Mouse (Mus musculus): Measurements from ENCODE around the gene Edil3. TPM values are rescaled to one million over a fixed set of nuclear protein-coding genes. Genes with fewer than 3 reads are reported as not detected.

Gene Edil3
- polyA plus RNA-seq, 1 experiment from 2014 or later: 1.1 TPM

DNA sequence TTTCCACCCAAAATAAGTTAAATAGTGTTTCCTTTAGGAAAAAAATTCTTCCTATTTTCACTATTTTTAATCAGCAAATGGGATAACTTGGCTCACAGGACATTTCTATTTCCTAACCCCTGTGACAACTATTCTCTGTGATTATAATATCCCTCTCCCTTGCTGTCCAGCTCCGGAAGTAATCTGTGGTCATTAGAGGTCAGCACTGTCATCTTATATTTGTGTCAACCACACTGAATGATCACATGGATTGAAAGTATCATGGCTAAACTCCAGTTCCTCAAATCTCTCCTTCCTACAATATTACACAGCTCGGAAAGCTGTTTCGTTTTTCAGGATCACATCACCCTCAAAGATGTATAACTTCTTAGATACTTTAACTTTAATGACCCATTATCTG is 518.5 kb downstream of the Edil3 start:
- H3K4me1 ChIP-seq (replicated peaks; ENCODE audit: control insufficient read depth, insufficient read depth): no peaks in the 10 kb centered on the region
- no peak overlapping the region for H3K4me3 ChIP-seq (ENCODE audit: low read depth, low read length)
- no peaks in the 10 kb centered on the region for H3K9me3 ChIP-seq (ENCODE audit: control insufficient read depth, low read length)
- 81% methylated on average over 3 of the region's 3 CpGs for WGBS
- TF ChIP-seq CTCF (IDR thresholded peaks at IDR 0.05; ENCODE audit: low read depth) (no peak), EP300 (optimal IDR thresholded peaks at IDR 0.05) (no peak)
- DNase-seq (ENCODE audit: low spot score) (no peak), ATAC-seq (ENCODE audit: low FRiP score, low TSS enrichment) (no peak)
- H3K27me3 ChIP-seq (ENCODE audit: control insufficient read depth, insufficient read depth, low read length): no peaks in the 10 kb centered on the region
- H3K27ac ChIP-seq (replicated peaks): no peak overlapping the region
- H3K36me3 ChIP-seq (ENCODE audit: control insufficient read depth, insufficient read depth, low read length): no peaks in the 10 kb centered on the region
- no peak overlapping the region for H3K4me2 ChIP-seq (replicated peaks; ENCODE audit: low read depth)
- no peak overlapping the region for H3K9ac ChIP-seq (ENCODE audit: low read length)

DNA sequence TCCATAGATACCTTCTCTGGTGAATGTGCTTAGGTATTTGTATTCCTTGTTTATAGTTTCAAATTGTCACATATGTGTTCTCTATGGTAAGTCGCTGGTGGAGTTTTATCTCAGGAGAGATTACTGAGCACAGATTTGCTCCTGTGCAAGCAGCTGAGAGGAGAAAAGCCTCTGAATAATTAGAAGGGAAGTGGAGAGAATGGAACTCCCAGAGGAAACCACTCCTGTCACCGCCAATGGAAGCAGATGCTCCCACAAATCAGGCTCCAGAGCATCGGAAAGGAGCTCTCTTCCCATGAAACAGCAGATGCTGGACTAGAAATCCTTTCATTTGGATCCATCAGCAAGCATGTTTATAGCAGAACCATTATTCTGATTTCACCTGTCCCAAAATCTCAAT is 534.0 kb downstream of the Edil3 start:
- H3K27me3 ChIP-seq (ENCODE audit: control insufficient read depth, insufficient read depth, low read length): no peaks in the 10 kb centered on the region
- H3K4me3 ChIP-seq (ENCODE audit: low read depth, low read length): no peak overlapping the region
- H3K4me2 ChIP-seq (replicated peaks; ENCODE audit: low read depth): no peak overlapping the region
- DNase-seq (ENCODE audit: low spot score) (no peak), ATAC-seq (ENCODE audit: low FRiP score, low TSS enrichment) (no peak)
- H3K36me3 ChIP-seq (ENCODE audit: control insufficient read depth, insufficient read depth, low read length): no peaks in the 10 kb centered on the region
- H3K27ac ChIP-seq (replicated peaks): no peak overlapping the region
- TF ChIP-seq EP300 (optimal IDR thresholded peaks at IDR 0.05) (no peak), CTCF (IDR thresholded peaks at IDR 0.05; ENCODE audit: low read depth) (no peak)
- no peaks in the 10 kb centered on the region for H3K9me3 ChIP-seq (ENCODE audit: control insufficient read depth, low read length)
- H3K4me1 ChIP-seq (replicated peaks; ENCODE audit: control insufficient read depth, insufficient read depth): no peaks in the 10 kb centered on the region
- WGBS: 59% methylated on average over 3 of the region's 3 CpGs
- H3K9ac ChIP-seq (ENCODE audit: low read length): no peak overlapping the region

DNA sequence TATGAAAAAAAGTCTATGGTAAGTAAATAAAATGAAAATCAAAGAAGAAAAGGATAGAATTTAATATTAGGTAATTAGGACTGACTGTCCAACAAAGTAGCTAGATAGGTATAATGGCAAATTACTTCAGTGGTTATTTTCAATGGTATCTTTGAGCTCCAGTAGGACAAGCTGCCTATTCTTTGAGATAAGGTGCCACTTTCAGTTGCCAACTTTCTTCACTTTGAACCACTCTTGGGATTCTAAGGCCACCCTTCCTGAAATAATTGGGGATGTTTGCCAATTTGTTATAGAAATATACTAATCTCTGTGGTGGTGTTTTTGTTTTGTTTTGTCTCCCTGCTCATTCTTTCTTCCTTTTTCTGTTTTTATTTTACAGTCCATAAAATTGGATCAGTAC is 537.1 kb downstream of the Edil3 start:
- no peak for ATAC-seq (ENCODE audit: low FRiP score, low TSS enrichment)
- Histone ChIP-seq H3K27ac (replicated peaks) (no peak overlapping the region), H3K9me3 (ENCODE audit: control insufficient read depth, low read length) (no peaks in the 10 kb centered on the region)

GRCm38 (mm10) chr13:89362274-89362673 is 541.0 kb downstream of the Edil3 start:
- ATAC-seq (ENCODE audit: low FRiP score, low TSS enrichment) (no peak), DNase-seq (ENCODE audit: low spot score) (no peak)
- Histone ChIP-seq H3K27me3 (ENCODE audit: control insufficient read depth, insufficient read depth, low read length) (no peaks in the 10 kb centered on the region), H3K4me2 (replicated peaks; ENCODE audit: low read depth) (no peak overlapping the region), H3K9ac (ENCODE audit: low read length) (no peak overlapping the region), H3K36me3 (ENCODE audit: control insufficient read depth, insufficient read depth, low read length) (no peaks in the 10 kb centered on the region), H3K4me1 (replicated peaks; ENCODE audit: control insufficient read depth, insufficient read depth) (no peaks in the 10 kb centered on the region), H3K4me3 (ENCODE audit: low read depth, low read length) (no peak overlapping the region), H3K9me3 (ENCODE audit: control insufficient read depth, low read length) (no peaks in the 10 kb centered on the region), H3K27ac (replicated peaks) (no peak overlapping the region)
- 70% methylated on average over 4 of the region's 4 CpGs for WGBS
- TF ChIP-seq EP300 (optimal IDR thresholded peaks at IDR 0.05) (no peak), CTCF (IDR thresholded peaks at IDR 0.05; ENCODE audit: low read depth) (no peak)

More for the DNA sequence above, 537.1 kb downstream of the Edil3 start:
- TF ChIP-seq CTCF (IDR thresholded peaks at IDR 0.05; ENCODE audit: low read depth) (no peak), EP300 (optimal IDR thresholded peaks at IDR 0.05) (no peak)
- no peak overlapping the region for H3K9ac ChIP-seq (ENCODE audit: low read length)
- no peak overlapping the region for H3K4me3 ChIP-seq (ENCODE audit: low read depth, low read length)
- no peaks in the 10 kb centered on the region for H3K36me3 ChIP-seq (ENCODE audit: control insufficient read depth, insufficient read depth, low read length)
- no peak overlapping the region for H3K4me2 ChIP-seq (replicated peaks; ENCODE audit: low read depth)
- H3K27me3 ChIP-seq (ENCODE audit: control insufficient read depth, insufficient read depth, low read length): no peaks in the 10 kb centered on the region
- DNase-seq (ENCODE audit: low spot score): no peak
- H3K4me1 ChIP-seq (replicated peaks; ENCODE audit: control insufficient read depth, insufficient read depth): no peaks in the 10 kb centered on the region

DNA sequence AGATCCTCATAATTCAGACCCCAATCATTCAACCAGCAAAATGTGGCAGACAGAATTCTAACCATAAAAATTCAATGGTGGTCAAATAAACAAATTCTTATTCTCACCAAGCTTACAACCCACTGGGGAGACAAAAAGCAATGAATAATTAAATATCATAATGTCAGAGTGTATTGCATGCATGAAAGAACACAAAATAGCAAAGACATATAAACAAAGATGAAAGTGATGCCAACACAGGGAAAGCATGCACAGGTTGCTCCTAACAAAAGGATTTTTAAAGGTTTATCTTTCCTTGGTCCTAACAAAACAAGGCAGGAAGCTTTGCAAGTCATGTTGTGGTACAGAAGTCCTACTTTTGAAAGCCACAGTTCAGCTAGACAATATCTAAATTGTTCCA is 550.0 kb downstream of the Edil3 start:
- H3K4me1 ChIP-seq (replicated peaks; ENCODE audit: control insufficient read depth, insufficient read depth): no peaks in the 10 kb centered on the region
- no peak overlapping the region for H3K4me2 ChIP-seq (replicated peaks; ENCODE audit: low read depth)
- ATAC-seq (ENCODE audit: low FRiP score, low TSS enrichment) (no peak), DNase-seq (ENCODE audit: low spot score) (no peak)
- H3K27me3 ChIP-seq (ENCODE audit: control insufficient read depth, insufficient read depth, low read length): no peaks in the 10 kb centered on the region
- H3K36me3 ChIP-seq (ENCODE audit: control insufficient read depth, insufficient read depth, low read length): no peaks in the 10 kb centered on the region
- no peak overlapping the region for H3K27ac ChIP-seq (replicated peaks)
- H3K4me3 ChIP-seq (ENCODE audit: low read depth, low read length): no peak overlapping the region
- H3K9ac ChIP-seq (ENCODE audit: low read length): no peak overlapping the region
- no peaks in the 10 kb centered on the region for H3K9me3 ChIP-seq (ENCODE audit: control insufficient read depth, low read length)
- TF ChIP-seq EP300 (optimal IDR thresholded peaks at IDR 0.05) (no peak), CTCF (IDR thresholded peaks at IDR 0.05; ENCODE audit: low read depth) (no peak)

DNA sequence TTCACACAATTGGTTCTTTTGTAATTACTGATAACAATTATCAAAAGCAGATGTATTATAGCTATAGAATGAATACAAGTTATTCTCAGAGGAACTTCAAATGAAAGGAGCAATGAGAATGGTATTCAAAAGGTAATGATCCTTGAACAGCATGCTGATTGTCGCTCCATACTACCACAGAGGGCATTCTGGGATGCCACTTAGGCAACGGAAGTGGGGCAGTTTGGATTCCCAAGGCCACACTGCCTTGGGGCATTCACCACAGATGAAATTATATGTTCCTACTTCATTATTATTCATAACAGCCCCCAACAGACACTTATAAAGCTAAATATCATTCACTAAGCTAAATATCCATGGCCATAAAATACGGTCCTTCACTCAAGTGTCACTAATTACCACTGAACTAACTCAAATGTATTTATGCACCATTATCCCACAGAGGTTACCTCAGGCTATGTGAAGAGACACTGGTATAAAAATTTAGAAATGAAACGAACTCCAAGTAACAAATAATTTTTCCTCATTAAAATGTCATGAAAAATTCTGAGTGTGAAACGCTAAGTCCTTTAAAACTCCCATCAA is 550.5 kb downstream of the Edil3 start:
- H3K4me1 ChIP-seq (replicated peaks; ENCODE audit: control insufficient read depth, insufficient read depth): no peaks in the 10 kb centered on the region
- DNase-seq (ENCODE audit: low spot score) (no peak), ATAC-seq (ENCODE audit: low FRiP score, low TSS enrichment) (no peak)
- no peaks in the 10 kb centered on the region for H3K9me3 ChIP-seq (ENCODE audit: control insufficient read depth, low read length)
- no peaks in the 10 kb centered on the region for H3K27me3 ChIP-seq (ENCODE audit: control insufficient read depth, insufficient read depth, low read length)
- no peak overlapping the region for H3K4me2 ChIP-seq (replicated peaks; ENCODE audit: low read depth)
- H3K27ac ChIP-seq (replicated peaks): no peak overlapping the region
- TF ChIP-seq CTCF (IDR thresholded peaks at IDR 0.05; ENCODE audit: low read depth): no peak
- 81% methylated on average over 5 of the region's 5 CpGs for WGBS
- no peak overlapping the region for H3K9ac ChIP-seq (ENCODE audit: low read length)
- H3K4me3 ChIP-seq (ENCODE audit: low read depth, low read length): no peak overlapping the region
- no peaks in the 10 kb centered on the region for H3K36me3 ChIP-seq (ENCODE audit: control insufficient read depth, insufficient read depth, low read length)
